Mouse (Mus musculus): ENCODE results near the gene Wipi1.
A peak's percentile ranks its signal among the peaks of the same experiment; 100 is the strongest.

Wipi1 gene

GRCm38 (mm10) chr11:109579999-109580398 lies 31.8 kb downstream of the Wipi1 start:
- no peak for DNase-seq (ENCODE audit: low spot score in 2 of 2)

GRCm38 (mm10) chr11:109578536-109578935 lies 33.2 kb downstream of the Wipi1 start:
- DNase-seq (ENCODE audit: low spot score in 2 of 2) = no peak

GRCm38 (mm10) chr11:109575832-109576231 lies 35.9 kb downstream of the Wipi1 start:
- DNase-seq (ENCODE audit: low spot score in 2 of 2) = no peak

GRCm38 (mm10) chr11:109574604-109575003 lies 37.2 kb downstream of the Wipi1 start:
- DNase-seq (ENCODE audit: low spot score in 2 of 2) = no peak

DNA sequence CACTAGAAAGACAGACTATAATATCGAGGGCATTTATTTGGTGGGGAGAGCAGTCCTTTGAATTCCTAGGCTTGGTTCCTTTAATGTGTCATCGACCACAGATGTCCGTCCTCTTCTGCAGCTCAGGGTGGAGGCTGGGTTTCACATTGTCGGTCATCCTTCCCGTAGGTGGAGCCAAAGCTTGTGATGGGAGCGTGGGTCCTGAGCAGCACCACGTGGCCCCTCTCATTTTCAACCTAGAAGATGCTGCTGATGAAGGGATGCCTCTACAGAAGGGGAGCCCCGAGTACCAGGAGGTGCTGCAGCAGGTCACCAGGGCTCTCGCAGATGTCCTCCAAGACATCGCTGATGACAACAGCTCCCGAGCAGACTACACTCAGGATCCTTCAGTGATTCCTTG lies 39.7 kb downstream of the Wipi1 start:
- DNase-seq (ENCODE audit: low spot score in 2 of 2) = no peak

GRCm38 (mm10) chr11:109569809-109570208 lies 42.0 kb downstream of the Wipi1 start:
- no peak for DNase-seq (ENCODE audit: low spot score in 2 of 2)

GRCm38 (mm10) chr11:109569007-109569618 lies 42.7 kb downstream of the Wipi1 start:
- DNase-seq (ENCODE audit: low spot score in 2 of 2) = no peak

DNA sequence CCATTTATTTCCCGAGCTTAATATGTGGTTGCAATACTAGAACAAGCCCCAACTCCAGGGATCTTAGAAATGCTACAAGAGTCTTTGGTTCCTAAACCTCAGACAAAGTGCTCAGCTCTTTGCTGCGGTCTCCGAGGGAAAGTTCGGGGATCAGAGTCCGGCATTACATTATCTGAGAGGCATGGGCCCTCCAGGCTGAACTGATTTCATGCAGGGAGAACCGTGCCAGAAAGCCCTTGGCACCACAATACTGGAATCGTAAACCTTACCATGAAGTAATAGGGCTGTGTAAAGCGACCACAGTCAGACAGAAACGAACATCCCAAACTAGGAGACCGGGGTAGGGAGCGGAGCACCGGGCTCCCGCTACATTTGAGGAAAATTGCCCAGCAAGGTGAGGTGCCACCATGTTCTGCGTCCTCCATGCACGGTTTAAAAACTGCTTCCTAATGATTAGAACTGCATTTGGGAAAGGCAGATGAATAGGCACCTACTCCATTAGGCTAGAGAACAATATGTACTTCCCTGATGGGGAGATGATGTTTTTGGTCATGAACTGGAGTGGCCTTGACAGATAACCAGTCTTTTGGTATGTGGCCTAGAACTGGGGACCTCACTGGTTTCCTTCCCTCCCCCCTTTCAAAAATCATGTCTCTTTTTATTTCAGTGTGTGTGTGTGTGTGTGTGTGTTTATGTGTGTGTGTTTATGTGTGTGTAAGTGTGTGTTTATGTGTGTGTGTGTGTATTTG lies 47.1 kb downstream of the Wipi1 start:
- DNase-seq (ENCODE audit: low spot score in 2 of 2) = no peak

DNA sequence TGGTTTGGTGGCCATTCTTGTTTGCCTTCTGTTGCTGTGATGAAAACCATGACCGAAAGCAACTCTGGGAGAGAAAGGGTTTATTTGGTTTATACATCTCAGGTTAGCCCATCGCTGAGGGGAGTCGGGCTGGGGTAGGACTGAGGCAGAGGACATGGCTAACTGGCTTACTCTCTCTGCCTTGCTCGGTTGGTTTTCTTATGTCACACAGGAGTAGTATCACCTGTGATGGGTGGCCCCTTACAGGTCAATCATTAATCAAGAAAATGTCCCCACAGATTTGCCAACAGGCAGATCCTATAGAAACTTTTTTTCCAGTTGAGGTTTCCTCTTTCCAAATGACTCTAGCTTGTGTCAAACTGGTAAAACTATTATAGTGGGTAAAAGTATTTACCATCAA lies 48.1 kb downstream of the Wipi1 start:
- no peak for DNase-seq (ENCODE audit: low spot score in 2 of 2)

GRCm38 (mm10) chr11:109561445-109561844 lies 50.3 kb downstream of the Wipi1 start:
- DNase-seq (ENCODE audit: low spot score in 2 of 2) = no peak

- DNase-seq (ENCODE audit: low spot score in 2 of 2) = peak in 1 of 2 experiments; percentile 12
Measured at GRCm38 (mm10) chr11:109560793-109561257, 50.9 kb downstream of the Wipi1 start.

DNA sequence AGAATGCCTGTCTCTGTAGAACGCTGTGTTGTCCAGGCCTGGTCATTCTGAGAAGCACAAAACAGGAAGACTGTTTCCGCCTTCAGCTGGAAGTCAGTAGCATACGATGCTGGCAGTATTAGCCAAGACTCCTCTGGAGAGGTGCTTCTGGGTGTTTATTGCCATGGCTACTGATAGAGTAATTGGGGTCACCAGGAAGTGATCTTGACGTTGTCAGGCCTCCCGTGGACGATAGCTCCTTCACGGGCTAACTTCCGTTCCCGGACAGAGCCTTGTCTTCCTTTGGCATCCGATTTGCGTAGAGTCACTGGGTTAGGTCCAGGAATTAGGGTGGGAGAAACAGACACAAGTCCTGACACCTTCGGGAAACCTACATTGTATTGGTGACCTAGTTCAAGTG lies 52.5 kb downstream of the Wipi1 start:
- no peak for DNase-seq (ENCODE audit: low spot score in 2 of 2)

DNA sequence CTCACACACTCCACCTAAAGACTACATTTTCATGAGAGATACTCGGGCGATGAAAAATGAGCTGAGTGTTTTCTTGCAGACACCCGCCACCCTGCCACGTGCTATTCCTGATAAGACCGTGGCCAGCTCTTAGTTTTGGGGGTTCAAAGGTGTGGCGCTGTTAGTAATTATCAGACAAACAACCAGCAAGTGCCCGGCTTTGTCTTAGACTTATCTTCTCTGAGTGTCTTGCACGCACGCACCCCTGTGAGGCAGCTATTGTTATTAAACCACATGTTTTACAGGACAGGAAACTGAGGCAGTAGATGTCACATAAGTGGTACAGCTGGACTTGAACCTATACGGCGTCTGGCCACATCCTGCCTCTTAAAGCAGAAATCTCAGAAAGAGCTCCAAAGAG lies 54.3 kb downstream of the Wipi1 start:
- no peak for DNase-seq (ENCODE audit: low spot score in 2 of 2)

DNA sequence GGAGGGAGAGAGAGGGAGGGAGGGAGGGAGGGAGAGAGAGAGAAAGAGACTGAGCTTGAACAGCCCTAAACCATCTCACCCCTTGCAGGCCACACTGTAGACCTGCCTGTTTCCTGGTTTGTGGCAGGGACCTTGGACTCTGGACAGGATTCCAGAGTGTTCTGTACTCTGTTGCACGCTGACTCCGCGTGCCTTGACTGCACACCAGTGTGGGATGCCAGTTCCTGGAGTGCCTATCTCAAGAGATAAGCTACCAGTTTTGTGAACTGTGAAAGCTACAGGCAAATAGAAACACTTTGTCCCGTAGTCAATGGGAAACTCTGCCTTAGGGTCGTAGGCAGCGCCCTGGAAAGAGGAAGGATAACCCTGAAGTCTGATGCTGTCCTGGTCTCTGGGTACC lies 55.6 kb downstream of the Wipi1 start:
- DNase-seq (ENCODE audit: low spot score in 2 of 2) = no peak

DNA sequence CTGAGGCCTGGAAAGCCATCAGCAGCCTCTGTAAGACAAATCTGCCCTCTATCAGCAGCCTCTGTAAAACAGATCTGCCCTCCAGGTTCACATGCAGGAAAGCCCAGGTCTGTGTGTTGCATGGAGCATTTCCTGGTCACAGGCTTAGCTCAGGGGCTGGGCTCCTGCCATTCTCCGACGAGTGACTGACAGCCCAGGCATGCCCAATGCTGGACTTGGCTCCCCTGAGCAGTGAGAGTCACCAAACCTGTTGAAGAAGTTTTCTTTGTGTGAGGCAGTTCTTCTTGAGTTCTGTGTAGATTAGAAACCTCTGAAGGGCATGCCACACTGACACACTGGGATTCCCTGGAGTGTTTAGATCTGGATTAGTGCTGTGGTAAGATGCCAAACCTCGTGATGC lies 57.3 kb downstream of the Wipi1 start:
- DNase-seq (ENCODE audit: low spot score in 2 of 2) = no peak

GRCm38 (mm10) chr11:109553921-109554320 lies 57.8 kb downstream of the Wipi1 start:
- DNase-seq (ENCODE audit: low spot score in 2 of 2) = no peak

GRCm38 (mm10) chr11:109549599-109550290 lies 62.0 kb downstream of the Wipi1 start:
- DNase-seq (ENCODE audit: low spot score in 2 of 2) = no peak

- DNase-seq (ENCODE audit: low spot score in 2 of 2) = no peak
Measured at GRCm38 (mm10) chr11:109547652-109548051, 64.1 kb downstream of the Wipi1 start.

DNA sequence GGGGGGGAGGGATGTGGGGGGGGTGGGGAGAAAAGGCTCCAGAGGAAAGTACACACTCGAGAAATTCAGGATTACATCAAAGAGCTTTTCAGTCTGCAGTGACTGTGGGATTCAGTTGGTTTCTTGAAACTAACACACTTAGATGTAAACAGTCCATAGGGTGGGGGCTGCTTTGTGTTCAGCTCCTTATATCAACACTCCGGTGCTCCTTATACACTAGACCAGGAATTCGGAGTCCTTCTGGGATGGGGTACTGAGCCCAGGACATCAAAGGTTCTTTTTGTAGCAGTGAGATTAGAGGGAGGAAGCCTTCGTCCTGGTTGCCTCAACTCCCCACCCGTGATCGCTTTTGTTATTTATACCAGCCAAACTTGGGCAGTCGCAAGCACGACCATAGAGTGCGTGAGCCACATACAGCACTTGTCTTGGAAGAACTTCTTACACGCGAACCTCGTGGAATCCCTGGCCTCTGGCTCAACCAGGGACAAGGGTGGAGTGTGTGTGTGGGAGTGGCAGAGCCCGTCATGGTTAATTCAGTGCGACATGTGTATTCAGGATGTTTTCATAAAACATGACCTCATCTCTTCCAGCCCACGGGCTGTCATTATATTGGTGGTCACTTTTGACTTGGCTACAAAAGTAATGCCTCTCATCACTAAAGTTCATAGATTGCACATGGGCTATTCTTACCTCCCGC lies 65.3 kb downstream of the Wipi1 start:
- DNase-seq (ENCODE audit: low spot score in 2 of 2) = no peak

DNA sequence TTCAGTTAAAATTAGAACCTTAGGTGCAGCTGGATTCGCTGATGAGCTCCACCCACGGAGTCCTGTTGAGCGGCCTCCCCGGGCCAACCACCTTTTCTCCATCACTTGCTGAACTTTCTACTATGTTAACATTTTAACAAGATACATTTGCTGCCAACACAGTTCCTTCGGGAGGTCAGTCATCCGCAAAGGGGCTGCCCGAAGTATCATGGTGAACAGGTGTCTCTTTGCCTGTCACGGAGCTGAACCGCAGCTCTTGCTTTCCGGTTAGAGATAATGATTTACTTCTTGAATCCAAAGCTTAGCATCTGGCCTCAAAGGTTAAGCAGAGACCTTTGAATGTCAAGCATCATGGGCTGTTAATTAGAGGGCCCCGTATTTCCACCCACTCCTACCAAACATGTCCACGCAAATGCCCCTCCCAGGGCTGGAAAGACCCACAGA lies 66.0 kb downstream of the Wipi1 start:
- DNase-seq (ENCODE audit: low spot score in 2 of 2) = no peak

GRCm38 (mm10) chr11:109545265-109545664 lies 66.5 kb downstream of the Wipi1 start:
- DNase-seq (ENCODE audit: low spot score in 2 of 2) = no peak

- DNase-seq (ENCODE audit: low spot score in 2 of 2) = no peak
Measured at GRCm38 (mm10) chr11:109544432-109544831, 67.3 kb downstream of the Wipi1 start.
